Mouse (Mus musculus) NIH3T3 (cell line): ENCODE data around the gene Patl2.
"Not testable (repeated sequence)": the region's sequence is repeated elsewhere in the genome, so short reads cannot be mapped to it uniquely, and the experiment has no call there.

Experiments
- DNase-seq: peaks from one replicate; pipeline ENCODE4 v3.0.0-alpha.2; 2012; ENCODE audit warnings: low read depth

The Patl2 gene

GRCm38 (mm10) chr2:122145756-122146155, 40.2 kb downstream of the Patl2 start:
- no peak for DNase-seq

- no peak for DNase-seq
Observed at GRCm38 (mm10) chr2:122143111-122143510, 42.9 kb downstream of the Patl2 start.

- no peak for DNase-seq
Observed at GRCm38 (mm10) chr2:122141332-122141967, 44.5 kb downstream of the Patl2 start.

DNA sequence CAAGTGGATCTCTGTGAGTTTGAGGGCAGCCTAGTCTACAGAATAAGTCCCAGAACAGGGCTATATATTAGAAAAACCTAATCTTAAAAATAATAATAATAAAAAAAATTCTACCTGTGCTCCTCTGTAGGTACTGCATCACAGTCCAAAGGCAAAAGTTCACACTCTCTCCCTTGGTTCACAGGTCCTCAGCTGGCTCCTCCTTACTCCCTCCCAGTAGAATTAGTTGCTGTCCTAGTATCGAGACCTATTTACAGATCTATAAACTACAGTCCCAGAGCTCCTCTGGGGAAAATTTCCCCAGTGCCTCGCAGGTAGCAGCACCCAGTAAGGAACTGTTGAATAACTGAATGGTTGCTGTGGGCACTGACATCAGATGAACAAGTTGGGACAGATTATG, 45.2 kb downstream of the Patl2 start:
- no peak for DNase-seq

DNA sequence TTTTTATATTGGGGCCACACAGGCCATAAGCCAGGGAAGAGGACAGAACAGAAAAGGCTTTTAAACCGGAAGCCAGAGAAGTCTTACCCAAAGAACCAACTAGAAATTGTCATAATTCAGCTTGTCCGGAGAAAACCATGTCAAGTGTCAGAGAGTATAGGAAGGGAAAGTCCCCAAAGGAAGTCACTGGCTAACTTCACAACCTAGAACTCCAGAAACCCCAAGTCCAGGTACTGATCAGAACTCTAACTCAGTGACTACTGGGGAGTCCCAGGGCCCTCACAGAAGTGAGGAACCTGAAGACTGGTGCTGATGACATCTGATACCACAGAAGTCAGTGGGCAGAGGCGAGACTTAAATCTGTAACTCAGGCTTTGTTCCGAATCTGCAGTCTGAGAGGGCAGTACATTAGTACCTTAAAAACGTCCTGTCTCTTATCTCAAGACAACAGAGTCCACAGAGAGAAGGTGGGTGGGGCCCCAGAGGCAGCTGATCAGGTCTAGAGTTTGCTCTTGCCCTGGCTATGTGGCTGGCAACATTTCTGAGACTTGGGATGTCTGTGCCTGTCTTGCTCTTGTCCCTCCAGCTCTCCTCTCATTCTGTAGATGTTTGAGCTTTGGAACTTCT, 48.0 kb downstream of the Patl2 start:
- no peak for DNase-seq

DNA sequence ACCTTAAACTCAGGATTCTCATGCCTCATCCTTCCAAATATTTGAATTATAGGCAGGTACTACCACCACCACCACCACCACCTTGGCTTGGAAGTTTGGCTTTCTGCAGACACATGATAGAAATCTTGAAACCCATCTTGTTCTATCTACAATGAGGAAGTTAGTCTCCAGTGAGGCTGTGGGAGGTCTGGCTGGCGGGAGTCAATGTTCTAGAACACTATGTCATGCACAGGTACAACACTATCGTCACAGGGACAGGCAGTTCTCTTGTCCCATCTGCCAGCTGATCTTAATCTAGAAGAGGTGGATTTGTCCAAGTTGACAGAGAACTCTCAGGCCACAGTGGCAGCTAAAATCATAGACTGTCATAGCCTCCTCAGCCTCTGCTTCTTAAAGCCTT, 53.4 kb downstream of the Patl2 start:
- no peak for DNase-seq

- DNase-seq, result no peak
Observed at GRCm38 (mm10) chr2:122132078-122132477, 53.9 kb downstream of the Patl2 start.

DNA sequence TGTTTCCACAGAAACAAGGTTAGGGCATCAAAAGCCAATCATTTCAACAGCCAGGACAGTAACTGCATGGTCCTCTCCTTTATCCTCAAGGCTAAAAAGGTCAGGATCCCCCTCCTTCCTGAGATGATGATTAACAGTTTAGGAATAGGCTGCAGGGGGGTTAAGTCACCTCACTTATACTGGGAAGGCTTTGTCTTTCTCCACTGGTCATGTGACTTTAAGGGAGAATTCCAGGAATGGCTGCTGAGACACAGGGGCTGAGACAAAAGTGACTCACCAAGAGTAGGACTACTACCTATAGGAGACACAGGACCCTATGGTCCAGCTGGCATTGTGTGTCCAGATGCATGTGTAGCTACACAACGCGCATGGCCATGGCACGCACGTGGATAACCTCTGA, 58.4 kb downstream of the Patl2 start:
- peak; percentile 55 for DNase-seq

- DNase-seq, result no peak
Observed at GRCm38 (mm10) chr2:122126765-122127347, 59.1 kb downstream of the Patl2 start.

DNA sequence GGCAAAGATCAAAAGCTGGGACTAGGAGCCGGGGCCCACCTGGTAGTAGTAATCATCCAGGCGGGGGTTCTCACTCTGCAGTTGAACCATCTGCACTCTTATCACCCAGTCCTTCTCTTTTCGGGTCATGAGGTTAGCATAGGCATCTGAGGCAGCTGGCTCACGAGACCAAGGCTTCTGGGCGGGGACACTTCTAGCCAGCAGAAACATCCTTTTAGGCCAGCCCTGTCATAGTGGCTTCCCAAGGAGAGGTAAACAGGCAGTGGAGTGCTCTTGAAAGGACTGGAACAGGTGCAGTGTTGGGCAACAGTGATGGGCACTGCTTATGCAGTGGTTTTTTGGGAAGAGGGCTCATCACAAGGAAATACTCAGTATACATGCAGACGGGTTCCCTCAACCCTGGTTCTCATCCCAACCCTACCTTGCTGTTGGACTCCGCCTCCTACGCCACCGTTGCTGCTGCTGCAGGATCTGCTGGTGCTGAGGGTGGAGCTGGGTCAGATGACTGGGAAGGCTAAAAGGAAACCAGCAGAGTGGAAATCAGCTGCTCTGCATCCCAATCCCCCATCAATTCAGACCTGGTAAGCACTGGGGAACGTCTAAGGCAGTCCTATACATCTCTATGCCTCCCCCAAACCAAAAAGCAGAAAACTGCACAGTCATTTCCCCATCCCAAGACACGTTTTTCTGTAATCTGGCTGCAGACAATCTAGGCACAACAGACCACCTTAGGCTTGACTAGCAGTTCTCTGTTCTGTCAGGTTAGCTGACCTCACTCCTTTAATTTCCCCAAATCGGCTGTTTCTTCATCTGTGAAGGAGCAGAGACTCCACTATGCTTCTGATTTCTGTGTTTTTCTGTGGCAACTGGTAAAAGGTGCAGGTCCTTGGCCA, 60.1 kb downstream of the Patl2 start:
- no peak for DNase-seq

DNA sequence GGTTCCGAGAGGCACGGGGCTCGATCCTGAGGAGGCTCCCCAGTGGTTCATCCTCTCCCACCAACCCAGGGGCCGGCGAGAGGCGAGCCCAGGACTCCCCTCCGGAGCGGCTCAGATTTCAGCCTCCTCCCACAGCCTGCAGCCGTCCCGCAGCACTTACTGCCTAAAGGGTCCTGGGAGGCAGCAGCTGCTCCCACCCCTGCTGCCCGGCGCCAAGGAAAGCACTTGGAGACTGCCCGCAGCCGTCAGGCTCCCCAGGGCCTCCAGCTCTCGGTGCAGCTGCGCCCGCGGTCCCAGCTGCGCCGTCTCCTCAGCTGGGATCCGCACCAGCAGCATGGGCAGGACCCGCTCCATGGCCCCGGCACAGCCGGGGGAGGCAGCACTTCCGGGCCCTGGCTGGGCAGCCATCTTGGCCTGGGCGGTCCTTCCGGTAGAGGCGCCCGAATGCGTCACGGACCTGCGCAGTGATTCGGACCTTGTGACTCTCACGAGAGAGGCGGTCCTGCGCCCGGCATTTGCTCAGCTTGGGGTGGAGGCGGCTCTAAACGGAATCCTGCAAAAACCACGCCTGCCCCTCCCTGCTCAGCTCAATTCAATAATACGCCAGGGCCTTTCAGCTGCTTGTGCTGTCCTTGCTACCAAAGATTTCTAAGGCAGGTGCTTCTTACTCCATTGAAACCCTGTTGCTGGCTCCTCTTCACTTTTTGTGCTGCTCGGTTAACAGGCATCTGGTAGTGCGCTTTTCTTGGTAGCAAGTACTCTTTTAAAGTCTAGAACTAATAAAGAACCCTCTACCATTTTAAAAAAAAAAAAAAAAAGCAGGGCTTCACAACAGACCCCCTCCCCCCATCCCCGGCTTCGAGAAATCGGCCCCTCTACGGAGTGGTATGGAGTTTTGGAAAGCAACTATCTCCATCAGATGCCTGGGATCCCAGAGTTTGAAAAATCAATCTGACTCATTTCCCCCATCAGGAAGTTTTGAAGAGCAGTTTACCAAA, 67.7 kb downstream of the Patl2 start, which contains the start of gene Spg11:
TSS of gene Spg11 (minus strand) at position 426 of the 998 bp plus-strand sequence.
- peak; percentile 98 for DNase-seq

- DNase-seq, result peak; percentile 16
Observed at GRCm38 (mm10) chr2:122116888-122117287, 69.1 kb downstream of the Patl2 start.

DNA sequence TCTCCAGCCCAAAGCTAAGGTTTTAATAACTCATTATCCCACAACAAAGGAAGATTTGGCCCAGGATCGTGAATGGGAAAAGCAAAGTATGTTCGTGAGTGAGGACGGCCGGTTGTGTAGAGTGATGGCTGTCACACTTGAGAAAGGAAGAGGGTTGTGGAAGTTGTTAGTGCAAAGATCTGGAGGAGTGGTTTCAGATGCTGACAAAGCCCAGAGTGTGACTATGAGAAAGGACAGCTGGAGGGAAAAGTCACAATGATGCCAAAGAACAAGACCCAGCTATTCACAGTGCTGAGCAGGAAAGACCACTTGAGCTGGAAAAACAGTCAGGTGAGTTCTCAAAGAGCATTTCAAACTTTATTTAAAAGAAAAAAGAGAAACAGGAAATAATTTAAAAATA, 76.3 kb downstream of the Patl2 start:
- DNase-seq, result no peak

DNA sequence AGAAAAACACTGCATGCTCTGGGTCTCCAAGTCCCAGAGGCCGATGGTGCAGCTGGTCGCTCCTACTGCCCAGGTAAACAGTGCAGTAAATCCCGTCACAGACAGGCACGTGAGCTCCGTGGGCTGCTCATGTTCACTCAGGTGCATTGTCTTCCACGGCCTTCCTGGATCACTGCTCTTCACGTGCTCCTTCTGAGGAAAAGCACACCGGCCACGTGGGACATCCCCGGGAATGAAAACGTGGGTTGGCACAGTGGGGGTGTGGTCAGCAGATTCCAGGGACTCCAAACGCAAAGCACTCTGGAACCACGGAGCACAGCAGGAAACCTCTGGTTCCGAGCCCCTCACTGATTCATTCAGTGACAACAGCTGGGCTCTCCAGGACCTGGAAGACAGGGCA, 77.9 kb downstream of the Patl2 start:
- no peak for DNase-seq

DNA sequence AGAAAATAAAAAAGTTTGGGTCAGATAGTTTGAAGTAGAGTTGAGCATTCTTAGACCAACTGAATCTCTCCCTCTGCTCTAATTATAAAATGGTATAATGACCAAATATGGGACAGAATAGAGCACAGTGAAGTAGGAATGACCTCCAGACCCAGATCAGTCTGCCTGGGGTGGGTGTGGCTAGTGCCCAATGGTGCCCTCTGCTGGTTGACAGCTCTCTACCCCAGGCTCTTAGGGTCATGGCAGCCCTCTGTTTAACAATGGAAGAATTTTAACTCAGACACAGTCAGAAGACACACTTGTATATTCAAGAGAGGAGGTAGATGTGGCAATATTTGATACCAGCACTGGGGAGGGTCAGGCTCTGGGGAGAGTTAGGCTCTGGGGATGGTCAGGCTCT, 83.9 kb downstream of the Patl2 start:
- DNase-seq, result peak; percentile 47

DNA sequence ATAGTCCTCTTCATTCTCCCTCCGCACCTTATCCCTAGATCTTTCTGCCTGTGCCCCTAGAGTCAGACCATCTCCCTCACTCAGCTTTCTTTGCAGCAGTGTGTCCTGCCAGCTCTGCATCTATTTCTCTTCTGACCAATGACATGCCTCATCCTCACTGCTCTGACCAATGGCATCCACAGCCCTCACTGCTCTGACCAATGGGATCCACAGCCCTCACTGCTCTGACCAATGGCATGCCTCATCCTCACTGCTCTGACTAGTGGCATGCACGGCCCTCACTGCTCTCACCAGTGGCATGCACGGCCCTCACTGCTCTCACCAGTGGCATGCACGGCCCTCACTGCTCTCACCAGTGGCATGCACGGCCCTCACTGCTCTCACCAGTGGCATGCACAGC, 88.3 kb downstream of the Patl2 start:
- DNase-seq, result not testable (repeated sequence)

DNA sequence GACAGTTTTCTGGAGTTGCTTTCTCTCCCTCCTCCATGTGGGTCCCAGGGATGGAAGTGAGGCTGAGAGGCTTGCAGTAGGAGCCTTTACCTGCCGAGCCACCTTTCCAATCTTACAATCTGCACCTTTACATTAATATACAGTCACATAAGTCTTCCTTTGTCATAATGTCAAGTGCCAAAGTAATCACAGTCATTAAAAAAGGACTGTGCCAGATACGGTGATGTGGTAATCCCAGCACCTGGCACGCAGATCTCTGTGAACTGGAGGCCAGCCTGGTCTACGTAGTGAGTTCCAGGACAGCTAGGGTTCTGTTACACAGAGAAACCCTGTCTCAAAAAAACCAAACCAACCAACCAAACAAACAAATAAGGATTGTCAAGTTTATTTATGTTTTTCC, 92.1 kb downstream of the Patl2 start:
- DNase-seq, result no peak

- DNase-seq, result no peak
Observed at GRCm38 (mm10) chr2:122086446-122086845, 99.5 kb downstream of the Patl2 start.

DNA sequence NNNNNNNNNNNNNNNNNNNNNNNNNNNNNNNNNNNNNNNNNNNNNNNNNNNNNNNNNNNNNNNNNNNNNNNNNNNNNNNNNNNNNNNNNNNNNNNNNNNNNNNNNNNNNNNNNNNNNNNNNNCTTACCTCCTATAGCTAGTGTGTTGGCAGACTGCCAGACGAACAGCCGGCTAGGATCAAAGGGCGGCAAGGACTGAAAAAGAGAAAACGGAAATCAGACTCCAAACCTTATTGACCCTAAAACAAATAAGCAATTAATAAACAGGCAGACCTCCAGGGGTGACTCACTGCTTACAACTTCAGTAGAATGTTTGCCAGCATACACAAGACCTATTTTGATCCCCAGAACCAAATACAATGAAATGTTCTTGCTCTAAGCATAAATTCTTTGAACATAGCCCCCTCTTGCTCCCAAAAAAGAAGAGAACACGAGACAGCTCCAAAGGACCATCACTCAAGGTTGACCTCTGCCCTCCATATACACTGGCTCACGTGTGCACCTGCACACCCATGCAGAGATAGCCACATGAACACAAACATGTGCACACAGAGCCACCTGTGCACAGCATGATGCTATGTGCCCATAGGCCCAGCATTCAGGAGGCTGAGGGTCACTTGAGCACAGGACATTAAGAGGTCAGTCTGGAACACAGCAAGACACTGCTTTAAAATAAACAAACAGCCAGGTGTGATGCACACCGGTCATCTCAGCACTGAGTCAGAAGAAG, 104.1 kb downstream of the Patl2 start:
- DNase-seq, result peak; percentile 19
